Mouse (Mus musculus) small intestine, adult 2 months (tissue): ENCODE measurements at regions not wholly inside any gene's neighbourhood (a gene's known extent, or its start where the extent isn't known, plus 50 kb on each side); places are given as distances from the start of the nearest gene placed in this dataset.

Source experiments
- CTCF ChIP-seq: fragments of 200-500 bp; IDR thresholded peaks from 2 replicates; pipeline ENCODE4 v1.5.1; 2012; ENCODE audit warnings: low read depth, mild to moderate bottlenecking, control low read depth, inconsistent platforms, low read length, moderate library complexity, mixed read lengths; ENCODE audit not compliant: insufficient replicate concordance, insufficient read length; ENCODE audit errors: extremely low read depth
- POLR2A ChIP-seq: fragments of 200-500 bp; IDR thresholded peaks from 2 replicates; pipeline ENCODE4 v1.6.1; 2012; ENCODE audit warnings: low read depth, mild to moderate bottlenecking, control low read depth, inconsistent platforms, low read length, moderate library complexity

GRCm38 (mm10) chr1:55874143-55874867 is 468.6 kb downstream of the Plcl1 start:
- peak; percentile 73; the same call in 1 of the 2 replicates for TF ChIP-seq CTCF
- TF ChIP-seq POLR2A = no peak
